Mouse (Mus musculus) brain, embryonic 14.5 days (tissue): ENCODE results near the gene Msrb2. TPM values are rescaled to one million over a fixed set of nuclear protein-coding genes. Genes with fewer than 3 reads are reported as not detected.

ENCODE experiments used
- DNase-seq: peaks from one replicate; pipeline ENCODE4 v3.0.0-alpha.2; 2011; ENCODE audit warnings: low read depth
- CTCF ChIP-seq: fragments of 200-500 bp; IDR thresholded peaks from 2 replicates; pipeline ENCODE4 v1.5.1; 2012; ENCODE audit warnings: inconsistent platforms, mild to moderate bottlenecking, moderate library complexity, borderline replicate concordance; ENCODE audit not compliant: insufficient read depth, insufficient read length; ENCODE audit errors: extremely low read depth
- POLR2A ChIP-seq: fragments of 200-500 bp; IDR thresholded peaks from 2 replicates; pipeline ENCODE4 v1.6.1; 2012; ENCODE audit warnings: mild to moderate bottlenecking, inconsistent platforms, borderline replicate concordance; ENCODE audit not compliant: poor library complexity, insufficient read depth, insufficient read length, severe bottlenecking; ENCODE audit errors: extremely low read depth
- polyA plus RNA-seq: library from polyadenylated mRNA; depleted of rRNA; stranded (reverse); fragments of >200 nt; gene quantifications from 2 replicates; pipeline ENCODE4 v1.2.3, GENCODE M21; 2012

The Msrb2 gene
- polyA plus RNA-seq, 1 experiment: 7.0 TPM

DNA sequence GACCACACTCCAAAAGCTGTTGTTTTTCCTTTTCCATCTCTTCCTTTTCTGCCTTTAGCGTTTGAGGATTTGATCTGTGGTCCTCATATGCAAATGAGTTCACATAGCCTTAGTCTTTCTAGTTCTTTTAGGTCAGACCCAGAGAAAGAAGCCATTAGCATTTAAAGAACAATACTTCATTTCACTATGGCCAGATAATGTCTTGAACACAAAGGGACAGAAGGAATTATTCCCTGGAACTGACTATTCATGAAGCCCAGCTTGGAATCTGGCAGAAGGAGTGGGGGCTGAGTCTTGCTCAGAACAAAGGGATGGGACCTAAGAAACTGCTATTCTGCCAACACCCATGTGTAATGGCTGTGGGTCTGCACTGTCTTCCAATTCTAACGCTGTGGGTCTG lies 21.6 kb downstream of the Msrb2 start:
- DNase-seq: no peak
- TF ChIP-seq POLR2A (no peak), CTCF (no peak)

DNA sequence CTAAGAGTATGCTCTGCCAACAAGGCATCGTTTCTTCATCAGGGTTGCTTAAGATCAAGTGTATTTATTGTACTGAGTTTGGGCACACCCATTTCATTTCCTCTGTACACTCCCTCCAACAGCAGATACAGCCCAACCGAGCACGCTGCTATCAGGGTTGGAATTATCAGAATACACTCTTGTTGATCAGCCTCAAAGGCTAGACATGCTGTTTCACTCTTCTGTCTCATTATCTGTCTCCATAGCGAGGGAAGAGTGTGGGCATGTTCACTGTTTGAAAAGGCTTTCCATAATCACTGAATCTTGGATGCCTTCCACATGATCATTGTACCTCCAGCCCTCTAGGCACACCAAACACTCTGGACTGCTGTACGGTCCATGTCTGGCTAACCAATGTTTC lies 34.2 kb downstream of the Msrb2 start:
- DNase-seq: no peak
- no peak for TF ChIP-seq POLR2A
- TF ChIP-seq CTCF: no peak

- no peak for TF ChIP-seq CTCF
- no peak for TF ChIP-seq POLR2A
- DNase-seq: no peak
Measured at GRCm38 (mm10) chr2:19406531-19406930, 35.3 kb downstream of the Msrb2 start.

DNA sequence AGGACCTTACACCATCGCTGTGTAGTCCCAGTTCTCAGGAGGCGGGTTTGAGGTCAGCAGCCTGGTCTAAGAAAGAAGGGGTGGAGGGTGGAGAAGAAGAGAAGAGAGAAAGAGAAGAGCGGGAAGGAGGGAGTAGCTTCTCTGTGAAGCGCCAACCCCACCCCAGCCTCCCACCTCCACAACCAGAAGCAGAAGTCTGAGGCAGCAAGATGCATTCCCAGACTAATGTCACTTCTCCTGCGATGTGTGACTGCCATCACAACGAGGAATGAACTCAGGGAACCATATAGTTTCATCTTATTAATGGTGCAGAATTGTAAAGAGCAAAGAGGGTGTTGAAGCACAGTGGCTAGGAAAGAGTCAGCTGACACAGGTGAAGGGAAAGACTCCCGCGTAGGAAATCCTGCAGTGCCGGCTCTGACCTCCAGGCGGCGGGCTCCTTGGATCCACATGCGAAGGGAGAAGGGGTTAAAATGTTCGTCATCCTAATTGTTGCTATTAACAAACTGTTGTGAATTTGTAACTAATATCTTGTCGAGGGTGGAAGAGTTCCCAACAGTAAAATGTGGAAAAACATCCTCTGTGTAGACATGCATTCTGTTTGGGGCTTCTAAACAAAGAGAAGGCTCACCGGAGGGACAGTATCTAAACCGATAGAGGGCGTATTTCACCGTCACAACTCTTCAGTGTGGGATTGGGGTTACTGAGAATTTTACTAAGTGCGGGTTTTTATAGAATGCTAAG lies 43.2 kb downstream of the Msrb2 start:
- DNase-seq: peak; percentile 76
- peak; percentile 88 for TF ChIP-seq CTCF
- TF ChIP-seq POLR2A: no peak

- TF ChIP-seq CTCF: peak; percentile 55; the same call in 1 of the 2 replicates
- TF ChIP-seq POLR2A: no peak
Measured at GRCm38 (mm10) chr2:19415063-19415521, 43.9 kb downstream of the Msrb2 start.

GRCm38 (mm10) chr2:19416066-19416465 lies 44.8 kb downstream of the Msrb2 start:
- TF ChIP-seq POLR2A (no peak), CTCF (no peak)
- no peak for DNase-seq

More at GRCm38 (mm10) chr2:19415063-19415521, 43.9 kb downstream of the Msrb2 start:
- DNase-seq: peak; percentile 91

DNA sequence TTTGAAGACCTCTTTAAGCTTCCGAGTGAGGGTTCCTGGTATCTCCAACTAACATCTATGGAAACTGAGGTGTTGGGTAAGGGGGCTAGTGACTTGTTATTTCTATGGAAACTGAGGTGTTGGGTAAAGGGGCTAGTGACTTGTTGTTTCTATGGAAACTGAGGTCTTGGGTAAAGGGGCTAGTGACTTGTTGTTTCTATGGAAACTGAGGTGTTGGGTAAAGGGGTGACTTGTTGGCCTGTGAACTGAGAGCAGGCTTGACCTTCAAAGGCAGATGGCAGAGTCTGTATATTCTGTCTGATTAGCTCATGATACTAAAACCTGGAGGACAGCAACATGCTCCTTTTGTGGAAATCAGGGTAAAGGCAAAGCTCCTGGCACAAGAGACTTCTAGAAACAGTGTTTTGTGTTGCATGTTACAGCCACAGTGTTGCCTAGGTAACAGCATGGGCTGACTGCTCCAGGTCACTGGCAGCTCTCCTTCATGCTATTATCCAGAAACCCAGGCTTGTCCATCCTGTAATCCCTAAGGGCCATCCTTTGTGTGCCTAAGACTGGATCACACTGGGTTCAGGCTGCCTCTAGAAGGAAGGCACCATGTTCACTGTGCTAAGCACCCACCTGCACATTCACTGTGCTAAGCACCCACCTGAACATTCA lies 48.6 kb downstream of the Msrb2 start:
- TF ChIP-seq POLR2A (no peak), CTCF (no peak)
- DNase-seq: peak; percentile 47

DNA sequence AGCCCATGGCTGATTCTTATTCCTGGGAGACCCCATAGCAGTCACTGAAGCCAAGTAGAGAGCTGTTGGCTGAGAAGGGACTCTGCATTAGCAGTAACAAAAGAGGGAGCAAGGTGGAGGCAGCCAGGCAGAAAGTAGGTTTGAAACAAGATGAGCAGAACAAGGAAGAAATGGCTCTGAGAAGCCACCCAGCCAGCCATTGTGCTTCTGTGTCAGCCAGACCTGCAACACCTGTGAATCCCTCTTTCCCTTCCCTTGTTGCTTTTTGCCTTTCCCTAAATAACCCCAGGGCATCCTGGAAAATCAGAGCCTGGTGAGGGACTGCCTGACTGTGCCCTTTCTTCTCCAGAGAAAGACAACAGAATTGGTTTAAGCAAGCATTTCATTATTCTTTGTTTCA lies 51.0 kb downstream of the Msrb2 start:
- TF ChIP-seq CTCF: no peak
- TF ChIP-seq POLR2A: no peak
- no peak for DNase-seq

DNA sequence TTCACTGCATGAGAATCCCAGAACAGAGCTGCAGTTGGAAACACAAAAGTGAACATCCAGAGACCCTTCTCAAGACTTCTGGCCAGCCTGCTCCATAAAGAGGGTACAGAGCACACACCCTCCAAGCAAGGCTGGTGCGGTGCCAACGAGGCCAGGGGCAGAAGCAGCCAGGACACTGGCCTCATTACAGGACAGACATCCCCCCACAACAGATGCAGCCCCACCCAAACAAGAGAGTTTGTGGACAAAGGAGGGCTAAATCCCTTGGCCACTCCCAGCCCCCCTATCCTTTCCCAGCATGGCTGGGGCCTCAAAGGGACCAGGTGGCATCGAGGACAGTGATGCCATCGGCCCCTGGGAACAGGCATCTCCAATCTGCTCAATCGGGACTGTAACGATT lies 51.8 kb downstream of the Msrb2 start:
- TF ChIP-seq CTCF (no peak), POLR2A (no peak)
- DNase-seq: no peak

DNA sequence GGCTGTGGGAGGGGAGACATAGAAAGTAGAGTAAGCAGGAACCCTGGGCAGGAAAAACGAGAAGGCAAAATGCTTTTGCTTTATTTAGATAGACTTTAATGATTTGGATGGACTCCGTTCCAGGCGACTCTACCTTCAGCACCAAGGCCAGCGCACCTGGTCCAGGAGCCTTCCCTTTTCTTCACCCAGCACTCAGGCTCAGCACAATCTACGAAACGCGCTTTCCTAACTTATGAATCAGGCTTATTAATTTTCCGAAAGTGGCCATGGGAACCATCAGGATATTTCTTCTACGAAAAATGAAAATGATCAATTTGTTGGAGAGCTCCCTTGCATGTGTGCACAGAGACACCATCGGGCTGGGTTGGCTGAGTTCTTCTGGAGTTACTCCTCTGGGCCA lies 57.8 kb downstream of the Msrb2 start:
- no peak for TF ChIP-seq POLR2A
- TF ChIP-seq CTCF: no peak
- peak; percentile 48 for DNase-seq

DNA sequence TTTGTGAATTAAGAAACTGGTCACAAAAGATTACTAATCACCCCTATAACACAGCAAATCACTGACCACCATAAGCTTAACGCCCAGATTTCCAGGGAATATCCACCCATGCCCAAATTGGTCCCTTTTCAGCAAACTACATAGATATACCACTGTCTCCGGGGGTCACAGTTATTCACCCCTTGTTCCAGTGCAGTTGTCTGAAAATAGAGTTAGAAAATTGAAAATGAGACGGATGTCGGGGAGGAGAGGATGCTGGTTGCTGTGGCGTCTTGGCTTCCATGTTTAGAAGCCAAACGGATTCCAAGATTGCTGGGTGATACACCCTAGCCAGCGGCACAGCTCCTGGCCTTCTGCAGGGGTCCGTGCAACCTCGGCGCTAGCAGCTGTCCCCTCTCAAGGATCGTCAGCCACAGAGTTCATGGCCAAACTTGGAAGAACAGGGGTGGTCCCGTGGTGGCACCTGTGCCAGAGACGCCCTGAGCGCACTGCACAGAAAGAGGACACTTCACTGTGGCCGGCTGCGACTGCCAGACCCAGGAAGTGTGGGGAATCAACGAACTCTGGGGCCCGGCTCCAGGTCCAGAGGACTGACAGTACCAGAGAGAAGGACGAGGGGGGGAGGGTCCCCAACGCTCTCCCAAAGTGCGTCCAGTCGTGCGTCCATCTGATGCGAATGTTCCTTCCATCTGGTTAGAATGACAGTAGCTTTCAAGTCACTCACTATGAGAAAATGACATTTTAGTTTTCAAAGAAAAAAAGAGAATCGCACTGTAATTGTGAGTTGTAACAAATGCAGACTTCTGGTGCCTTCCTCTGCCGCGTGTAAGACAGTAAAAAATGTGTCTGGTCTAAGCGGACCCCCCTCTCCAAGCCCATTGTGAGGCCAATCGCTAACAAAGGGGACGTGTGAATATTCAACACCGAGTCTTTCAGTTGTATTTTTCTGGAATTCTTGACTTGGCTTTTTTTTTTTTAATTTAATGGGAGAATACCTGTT lies 58.8 kb downstream of the Msrb2 start:
- TF ChIP-seq CTCF: no peak
- no peak for TF ChIP-seq POLR2A
- DNase-seq: peak; percentile 35

DNA sequence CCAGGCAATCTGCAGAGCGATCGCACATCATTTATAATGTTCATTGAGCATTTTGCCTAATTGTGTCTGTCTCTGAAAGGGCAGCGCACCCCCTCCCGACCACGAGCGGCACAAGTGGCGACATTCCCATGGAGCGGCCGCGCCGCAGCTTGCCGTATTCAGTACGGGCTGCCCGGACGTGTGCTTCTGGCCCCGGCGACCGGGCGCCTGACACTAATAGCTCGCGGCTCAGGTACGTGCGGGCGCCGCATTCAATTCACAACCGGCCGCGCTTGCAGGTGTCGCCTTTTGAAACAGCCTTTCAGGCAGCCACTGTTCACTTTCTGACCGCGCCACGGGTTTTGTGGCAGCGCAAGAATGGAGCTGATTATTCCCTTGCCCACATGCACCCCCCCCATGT lies 59.5 kb downstream of the Msrb2 start:
- TF ChIP-seq CTCF (no peak), POLR2A (no peak)
- peak; percentile 57 for DNase-seq
